Mouse (Mus musculus) ES-Bruce4 (cell line): ENCODE measurements around the gene Bmp2k.

Experiments
- CTCF ChIP-seq: IDR thresholded peaks from one replicate; pipeline ENCODE4 v1.8.1; 2011; ENCODE audit warnings: low read depth, low read length
- POLR2A ChIP-seq: IDR thresholded peaks from one replicate; pipeline ENCODE4 v1.8.1; 2011; ENCODE audit warnings: low read length; ENCODE audit not compliant: insufficient read depth

- TF ChIP-seq CTCF (no peak), POLR2A (no peak)
Measured at GRCm38 (mm10) chr5:97060864-97061263, 63.4 kb downstream of the Bmp2k start.
